Mouse (Mus musculus) forebrain, embryonic 10.5 days (tissue): Measurements from ENCODE around the gene D430041D05Rik. TPM values are rescaled to one million over a fixed set of nuclear protein-coding genes. Genes with fewer than 3 reads are reported as not detected.

Experiments
- DNase-seq: peaks from one replicate; pipeline ENCODE4 v3.0.0-alpha.2; 2017; ENCODE audit warnings: low spot score; ENCODE audit errors: extremely low spot score
- H3K27ac ChIP-seq: fragments of 300-500 bp; sonication (generic); 2 replicates; pipeline ENCODE4 v1.5.1; 2016; ENCODE audit warnings: mild to moderate bottlenecking
- H3K27me3 ChIP-seq: fragments of 300-500 bp; sonication (generic); 2 replicates; pipeline ENCODE4 v1.6.1; 2016; ENCODE audit warnings: mild to moderate bottlenecking; ENCODE audit not compliant: poor library complexity, severe bottlenecking
- H3K36me3 ChIP-seq: fragments of 300-500 bp; sonication (generic); replicated peaks from 2 replicates; pipeline ENCODE4 v1.6.1; 2016; ENCODE audit warnings: mild to moderate bottlenecking, moderate library complexity
- H3K4me1 ChIP-seq: fragments of 300-500 bp; sonication (generic); 2 replicates; pipeline ENCODE4 v1.6.1; 2016
- H3K4me3 ChIP-seq: fragments of 300-500 bp; sonication (generic); 2 replicates; pipeline ENCODE4 v1.5.1; 2016; ENCODE audit warnings: mild to moderate bottlenecking, moderate library complexity
- H3K9me3 ChIP-seq: fragments of 300-500 bp; sonication (generic); 2 replicates; pipeline ENCODE4 v1.6.1; 2016; ENCODE audit warnings: mild to moderate bottlenecking, moderate library complexity
- WGBS: fragments of 180-500 bp; shearing (Covaris S2); methylation state at CpG from one replicate; pipeline ENCODE4 v1.1.7; 2016; 5-methylcytosine and 5-hydroxymethylcytosine counted together
- polyA plus RNA-seq: library from polyadenylated mRNA; unstranded; fragments of >200 nt; fragmentation: Nextera tagmentation; extraction: Ambion mirVana; gene quantifications from 2 replicates; pipeline ENCODE4 v1.2.1, GENCODE M21; 2016

The D430041D05Rik gene
- polyA plus RNA-seq, 1 experiment from 2014 or later, result 1.1 TPM

- peaks cover 27% of the 10 kb centered on the region for H3K4me1 ChIP-seq
- H3K9me3 ChIP-seq, result no peaks in the 10 kb centered on the region
- H3K27me3 ChIP-seq, result no peaks in the 10 kb centered on the region
- DNase-seq, result no peak
- no peaks in the 10 kb centered on the region for H3K36me3 ChIP-seq
- no peak overlapping the region for H3K27ac ChIP-seq
- 74% methylated on average over 11 of the region's 11 CpGs for WGBS
- H3K4me3 ChIP-seq, result no peak overlapping the region
Observed at GRCm38 (mm10) chr2:104172695-104173348, 238.0 kb downstream of the D430041D05Rik start.

- Histone ChIP-seq H3K4me3 (no peak overlapping the region), H3K36me3 (no peaks in the 10 kb centered on the region), H3K9me3 (no peaks in the 10 kb centered on the region), H3K27ac (peak overlapping the region; percentile 1; the same call in 1 of the 2 replicates), H3K27me3 (no peaks in the 10 kb centered on the region), H3K4me1 (peaks cover 11% of the 10 kb centered on the region)
- 83% methylated on average over 17 of the region's 17 CpGs for WGBS
- DNase-seq, result no peak
Observed at GRCm38 (mm10) chr2:104168186-104168896, 242.5 kb downstream of the D430041D05Rik start.

GRCm38 (mm10) chr2:104167765-104168164 lies 243.0 kb downstream of the D430041D05Rik start:
- H3K4me1 ChIP-seq, result peaks cover 11% of the 10 kb centered on the region
- no peaks in the 10 kb centered on the region for H3K36me3 ChIP-seq
- DNase-seq, result no peak
- H3K27me3 ChIP-seq, result no peaks in the 10 kb centered on the region
- no peak overlapping the region for H3K4me3 ChIP-seq
- H3K27ac ChIP-seq, result peak overlapping the region; percentile 1
- H3K9me3 ChIP-seq, result no peaks in the 10 kb centered on the region
- WGBS, result 97% methylated on average over 23 of the region's 23 CpGs

GRCm38 (mm10) chr2:104165631-104166030 lies 245.2 kb downstream of the D430041D05Rik start:
- H3K4me3 ChIP-seq, result no peak overlapping the region
- no peak for DNase-seq
- 84% methylated on average over 2 of the region's 2 CpGs for WGBS
- H3K36me3 ChIP-seq, result no peaks in the 10 kb centered on the region
- no peaks in the 10 kb centered on the region for H3K9me3 ChIP-seq
- peaks cover 11% of the 10 kb centered on the region for H3K4me1 ChIP-seq
- no peak overlapping the region for H3K27ac ChIP-seq
- no peaks in the 10 kb centered on the region for H3K27me3 ChIP-seq

DNA sequence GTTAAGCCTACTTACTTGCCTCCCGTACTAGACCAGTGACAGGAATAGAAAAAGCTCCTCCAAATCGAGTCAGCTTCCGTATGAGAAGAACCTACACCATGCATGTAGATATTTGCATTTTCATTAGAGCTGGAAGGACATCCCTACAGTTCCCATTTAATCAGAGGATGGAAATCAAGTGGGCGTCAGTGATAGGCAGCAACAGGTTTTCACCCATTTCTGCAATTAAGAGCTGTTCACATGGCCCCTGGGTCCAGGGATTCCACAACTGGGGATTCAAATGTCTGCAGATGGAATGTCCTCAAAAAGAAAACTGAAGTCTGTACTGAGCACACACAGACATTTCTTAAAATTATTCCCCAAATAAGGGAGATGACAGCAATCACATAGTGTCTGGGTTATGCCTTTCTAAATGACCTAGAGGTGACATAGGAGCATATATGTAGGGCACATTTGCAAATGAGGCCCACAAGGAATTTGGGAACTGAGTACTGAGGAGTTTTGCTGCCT lies 246.8 kb downstream of the D430041D05Rik start:
- 94% methylated on average over 4 of the region's 4 CpGs for WGBS
- no peaks in the 10 kb centered on the region for H3K27me3 ChIP-seq
- no peak for DNase-seq

DNA sequence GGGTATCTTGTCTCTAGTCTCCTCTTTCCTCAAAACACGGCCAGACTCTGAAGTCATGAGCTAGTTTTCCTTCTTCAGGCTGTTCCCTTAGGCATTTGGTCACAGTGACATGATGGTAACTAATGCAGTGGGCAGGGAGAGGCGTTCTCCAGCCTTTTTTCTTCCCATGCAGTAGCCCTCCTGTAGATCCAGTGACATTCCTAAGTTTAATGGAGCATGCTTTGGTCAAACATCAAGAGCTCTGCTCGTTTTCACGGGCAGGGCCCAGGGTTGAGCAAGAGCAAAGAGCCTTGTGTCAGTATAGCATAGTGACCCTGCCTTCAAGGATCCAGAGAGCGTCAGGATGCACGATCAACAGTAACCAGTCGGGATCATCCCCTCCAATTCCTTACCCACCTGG lies 247.4 kb downstream of the D430041D05Rik start:
- no peak overlapping the region for H3K4me3 ChIP-seq
- no peaks in the 10 kb centered on the region for H3K27me3 ChIP-seq
- no peak overlapping the region for H3K27ac ChIP-seq
- peaks cover 8% of the 10 kb centered on the region for H3K4me1 ChIP-seq
- no peaks in the 10 kb centered on the region for H3K9me3 ChIP-seq
- WGBS, result 78% methylated on average over 7 of the region's 7 CpGs
- DNase-seq, result no peak
- no peaks in the 10 kb centered on the region for H3K36me3 ChIP-seq

More for the DNA sequence above, 246.8 kb downstream of the D430041D05Rik start:
- no peak overlapping the region for H3K27ac ChIP-seq
- peaks cover 11% of the 10 kb centered on the region for H3K4me1 ChIP-seq
- H3K4me3 ChIP-seq, result no peak overlapping the region
- no peaks in the 10 kb centered on the region for H3K36me3 ChIP-seq
- H3K9me3 ChIP-seq, result no peaks in the 10 kb centered on the region

DNA sequence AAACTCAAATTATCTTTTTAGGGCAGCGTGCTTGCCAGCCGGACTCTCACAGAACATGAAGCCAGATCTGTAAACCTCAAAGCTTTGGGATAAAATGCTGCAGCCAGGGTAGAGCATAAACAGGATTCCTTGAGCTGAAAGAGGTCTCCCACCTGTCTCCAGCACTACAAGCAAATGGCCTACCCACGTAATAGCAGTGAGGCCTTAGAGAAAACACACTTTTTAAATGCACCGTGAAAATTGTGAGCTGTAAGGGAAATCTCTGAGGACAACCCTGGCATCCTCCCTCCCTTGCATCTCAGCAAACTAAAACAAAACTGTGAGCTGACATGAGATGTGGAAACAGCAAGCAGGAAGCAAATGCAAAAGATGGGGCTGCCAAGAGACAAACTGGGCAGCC lies 253.0 kb downstream of the D430041D05Rik start:
- H3K4me3 ChIP-seq, result no peak overlapping the region
- no peaks in the 10 kb centered on the region for H3K36me3 ChIP-seq
- WGBS, result 86% methylated on average over 4 of the region's 4 CpGs
- no peak for DNase-seq
- no peak overlapping the region for H3K27ac ChIP-seq
- H3K27me3 ChIP-seq, result no peaks in the 10 kb centered on the region
- no peaks in the 10 kb centered on the region for H3K4me1 ChIP-seq
- H3K9me3 ChIP-seq, result no peaks in the 10 kb centered on the region

DNA sequence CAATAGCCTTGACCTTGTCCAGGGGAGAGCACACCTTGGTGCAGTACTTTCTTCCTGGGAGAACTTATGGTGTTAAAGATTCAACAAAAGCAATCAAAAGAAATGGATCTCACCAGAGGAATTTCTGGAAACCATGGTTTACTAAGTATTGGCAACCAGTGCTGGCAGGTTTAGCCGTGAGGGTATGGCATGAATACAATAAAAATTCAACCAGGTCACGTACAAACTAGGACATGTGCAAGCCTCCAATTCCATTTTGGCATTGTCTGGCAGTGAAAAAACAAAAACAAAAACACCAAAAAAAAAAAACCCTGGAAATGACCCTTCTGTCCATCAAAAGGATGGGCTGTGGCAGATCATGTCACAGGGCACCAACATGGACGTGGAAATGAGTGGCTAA lies 256.9 kb downstream of the D430041D05Rik start:
- Histone ChIP-seq H3K36me3 (no peaks in the 10 kb centered on the region), H3K27me3 (no peaks in the 10 kb centered on the region), H3K27ac (no peak overlapping the region), H3K9me3 (no peaks in the 10 kb centered on the region), H3K4me1 (no peaks in the 10 kb centered on the region), H3K4me3 (no peak overlapping the region)
- DNase-seq, result no peak
- 87% methylated on average over 3 of the region's 3 CpGs for WGBS

- 96% methylated on average over 4 of the region's 4 CpGs for WGBS
- H3K4me3 ChIP-seq, result no peak overlapping the region
- no peaks in the 10 kb centered on the region for H3K36me3 ChIP-seq
- no peaks in the 10 kb centered on the region for H3K27me3 ChIP-seq
- no peak for DNase-seq
- H3K27ac ChIP-seq, result no peak overlapping the region
- H3K9me3 ChIP-seq, result no peaks in the 10 kb centered on the region
- H3K4me1 ChIP-seq, result no peaks in the 10 kb centered on the region
Observed at GRCm38 (mm10) chr2:104153345-104153744, 257.5 kb downstream of the D430041D05Rik start.

DNA sequence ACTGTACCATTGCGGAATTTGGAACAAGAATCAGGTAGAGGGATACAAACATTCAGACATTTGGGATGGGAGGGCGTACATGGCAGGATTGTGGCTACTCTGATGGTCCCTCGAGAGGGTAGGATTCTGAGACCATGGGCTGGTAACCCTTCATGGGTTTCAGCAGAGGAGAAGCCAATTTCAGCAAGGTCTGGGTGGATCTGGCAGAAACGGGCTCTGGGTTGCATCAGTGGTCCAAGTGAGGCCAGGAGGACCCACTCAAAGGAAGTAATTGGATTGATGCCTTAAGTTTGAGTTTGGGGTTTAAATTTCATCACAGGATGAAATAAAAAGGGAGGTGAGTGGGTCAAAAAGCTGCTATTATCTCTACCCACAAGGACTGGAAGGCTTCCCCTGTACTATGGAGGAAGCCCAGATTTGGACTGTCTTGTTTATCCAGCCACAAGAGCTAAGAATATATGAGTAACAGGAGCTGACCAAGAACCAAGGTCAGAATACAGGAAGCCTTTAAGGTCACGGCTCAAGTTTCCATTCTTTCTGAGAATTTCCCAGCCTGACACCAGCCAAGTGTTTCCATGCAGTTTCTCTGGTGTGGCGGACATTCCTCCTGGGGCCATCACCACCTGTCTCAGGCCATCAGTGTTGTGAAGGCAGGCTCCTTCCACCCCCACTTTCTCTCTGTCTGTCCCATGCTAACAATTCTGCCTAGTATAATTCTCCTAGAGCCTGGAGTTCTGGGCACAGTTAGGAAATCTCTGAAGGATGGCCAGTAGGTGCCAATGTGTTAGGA lies 260.0 kb downstream of the D430041D05Rik start:
- no peak for DNase-seq
- 88% methylated on average over 6 of the region's 6 CpGs for WGBS
- no peak overlapping the region for H3K4me3 ChIP-seq
- no peaks in the 10 kb centered on the region for H3K9me3 ChIP-seq
- no peaks in the 10 kb centered on the region for H3K27me3 ChIP-seq
- no peaks in the 10 kb centered on the region for H3K36me3 ChIP-seq
- H3K27ac ChIP-seq, result no peak overlapping the region
- H3K4me1 ChIP-seq, result no peaks in the 10 kb centered on the region

DNA sequence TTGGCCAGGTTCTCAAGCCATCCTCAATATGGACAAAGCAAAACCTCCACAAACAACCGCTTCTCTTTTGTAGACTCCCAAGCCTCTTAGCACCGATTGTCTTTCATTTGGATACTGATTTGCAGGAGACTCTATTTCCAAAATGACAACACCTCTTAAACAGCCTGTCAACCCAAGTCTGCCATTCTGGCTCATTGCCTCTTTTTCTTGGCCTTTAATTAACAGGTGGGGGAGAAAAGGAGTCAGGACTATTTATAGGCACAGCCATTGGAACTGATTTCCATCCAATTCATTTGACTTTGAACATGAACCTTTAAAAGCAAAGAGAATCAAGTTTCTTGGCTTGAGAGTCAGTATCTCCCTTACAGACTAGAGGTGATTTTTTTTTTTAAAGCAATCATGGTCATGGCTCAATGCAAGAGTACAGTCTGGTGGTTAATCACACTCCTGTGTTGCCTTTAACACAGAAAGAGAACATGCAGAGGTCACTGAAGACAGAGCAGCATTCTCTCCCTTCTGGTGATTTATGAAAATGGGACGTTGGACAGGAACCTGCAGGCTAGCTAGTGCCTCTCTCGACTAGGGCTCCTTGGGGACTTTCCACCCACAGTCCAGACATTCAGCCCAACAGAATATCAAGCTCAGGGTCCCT lies 262.8 kb downstream of the D430041D05Rik start:
- Histone ChIP-seq H3K4me3 (no peak overlapping the region), H3K4me1 (no peaks in the 10 kb centered on the region), H3K36me3 (no peaks in the 10 kb centered on the region), H3K27me3 (no peaks in the 10 kb centered on the region), H3K9me3 (no peaks in the 10 kb centered on the region), H3K27ac (no peak overlapping the region)
- no peak for DNase-seq
- 92% methylated on average over 4 of the region's 4 CpGs for WGBS

DNA sequence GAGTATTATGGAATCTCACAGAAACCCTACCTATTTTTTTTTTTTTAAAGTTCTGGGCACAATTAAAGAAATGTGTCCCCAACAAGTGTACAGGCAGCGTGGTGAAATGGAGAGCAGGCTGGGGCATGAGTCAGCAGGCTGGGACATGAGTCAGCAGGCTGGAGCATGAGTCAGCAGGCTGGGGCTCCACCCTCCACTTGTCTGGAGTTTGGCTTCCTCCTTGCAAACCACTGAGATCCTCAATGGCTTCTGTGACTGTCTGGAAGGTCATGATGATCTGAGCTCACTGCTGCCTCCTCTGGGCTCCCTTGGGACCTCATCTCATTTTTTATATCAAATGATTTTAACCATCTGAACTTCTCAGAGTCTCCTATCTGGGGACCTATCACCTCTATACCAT lies 264.8 kb downstream of the D430041D05Rik start:
- Histone ChIP-seq H3K4me1 (no peaks in the 10 kb centered on the region), H3K27me3 (no peaks in the 10 kb centered on the region), H3K4me3 (no peak overlapping the region), H3K36me3 (no peaks in the 10 kb centered on the region), H3K27ac (no peak overlapping the region), H3K9me3 (no peaks in the 10 kb centered on the region)
- 71% methylated on average over 1 of the region's 1 CpGs for WGBS
- no peak for DNase-seq
